Comparison of ENCODE assay signal across 8 mouse cellular contexts in genomic region chr9:69397760-69398452, GRCm38 (mm10). TPM values are rescaled to one million over a fixed set of nuclear protein-coding genes. Genes with fewer than 3 reads are reported as not detected.
DNase-seq lines count a peak whose midpoint lies in the region; ATAC-seq and TF ChIP-seq lines count a peak whose summit lies in the region.

Ice2 (plus strand) TSS chr9:69397906.

- peak; percentile 95 for ATAC-seq in lung, postnatal 0 days

- under 1% methylated on average over 53 of the region's 53 CpGs for WGBS in cerebellum, adult 2 months
- under 1% methylated on average over 53 of the region's 53 CpGs for WGBS in hindbrain, embryonic 10.5 days
- under 1% methylated on average over 53 of the region's 53 CpGs for WGBS in lung, postnatal 0 days

- no peak for TF ChIP-seq CTCF in cerebellum, adult 2 months (IDR thresholded peaks at IDR 0.05; ENCODE audit: borderline replicate concordance, insufficient read depth, low read depth, low read length)
- no peak for TF ChIP-seq CTCF in lung, postnatal 0 days (IDR thresholded peaks at IDR 0.05)

- H3K27me3 ChIP-seq in cerebellum, adult 2 months (ENCODE audit: control insufficient read depth, insufficient read depth, low read length), result no peaks in the 10 kb centered on the region
- H3K27me3 ChIP-seq in hindbrain, embryonic 10.5 days (ENCODE audit: insufficient read depth, poor library complexity, severe bottlenecking), result no peaks in the 10 kb centered on the region
- H3K27me3 ChIP-seq in lung, postnatal 0 days (replicated peaks; ENCODE audit: insufficient read depth, low read length), result no peaks in the 10 kb centered on the region

- H3K27ac ChIP-seq in cerebellum, adult 2 months (ENCODE audit: insufficient read depth, low read length), result peak within 1 kb of the TSS; percentile 65
- H3K27ac ChIP-seq in hindbrain, embryonic 10.5 days, result peak within 1 kb of the TSS; percentile 99
- H3K27ac ChIP-seq in lung, postnatal 0 days (ENCODE audit: low read length), result peak within 1 kb of the TSS; percentile 91

- no peaks in the 10 kb centered on the region for H3K9me3 ChIP-seq in hindbrain, embryonic 10.5 days
- no peaks in the 10 kb centered on the region for H3K9me3 ChIP-seq in lung, postnatal 0 days (ENCODE audit: low read length)

- DNase-seq in MEL-GATA-1-ER (ENCODE audit: extremely low read depth, low read depth), result peak; percentile 53
- peak; percentile 82 to 84 for DNase-seq in cerebellum, adult 2 months
- DNase-seq in forelimb bud, embryonic 11.5 days (ENCODE audit: low read depth, low spot score), result peak; percentile 86
- DNase-seq in hindbrain, embryonic 10.5 days (ENCODE audit: low spot score), result peak; percentile 83
- DNase-seq in layer of hippocampus, adult 9-11 months, result peak; percentile 64
- DNase-seq in lung, postnatal 0 days (ENCODE audit: low spot score), result peak; percentile 84
- peak; percentile 67 for DNase-seq in ovary, postnatal 14 days (ENCODE audit: low spot score)
- DNase-seq in thymus, postnatal 14 days, result peak; percentile 76

- peak; percentile 70; the same call in 1 of the 2 replicates for TF ChIP-seq POLR2A in cerebellum, adult 2 months (IDR thresholded peaks at IDR 0.05; ENCODE audit: borderline replicate concordance, insufficient read depth, low read length)

- H3K4me1 ChIP-seq in cerebellum, adult 2 months (ENCODE audit: control insufficient read depth, insufficient read depth, low read length), result no peaks in the 10 kb centered on the region
- peaks cover 15% of the 10 kb centered on the region for H3K4me1 ChIP-seq in hindbrain, embryonic 10.5 days (replicated peaks)
- H3K4me1 ChIP-seq in lung, postnatal 0 days (ENCODE audit: insufficient read depth, low read depth, low read length), result peaks cover 6% of the 10 kb centered on the region; the same call in 1 of the 2 replicates

- H3K4me2 ChIP-seq in lung, postnatal 0 days (replicated peaks; ENCODE audit: low read depth, low read length), result peak within 1 kb of the TSS; percentile 87

- H3K36me3 ChIP-seq in hindbrain, embryonic 10.5 days, result no peaks in the 10 kb centered on the region
- no peaks in the 10 kb centered on the region for H3K36me3 ChIP-seq in lung, postnatal 0 days (ENCODE audit: insufficient read depth, low read length)

- peak within 1 kb of the TSS; percentile 73 for H3K4me3 ChIP-seq in cerebellum, adult 2 months (replicated peaks; ENCODE audit: insufficient read depth, low read depth, low read length)
- peak within 1 kb of the TSS; percentile 87 for H3K4me3 ChIP-seq in hindbrain, embryonic 10.5 days
- peak within 1 kb of the TSS; percentile 90 for H3K4me3 ChIP-seq in lung, postnatal 0 days (ENCODE audit: low read depth, low read length)

- no peak for TF ChIP-seq EP300 in lung, postnatal 0 days (IDR thresholded peaks at IDR 0.05)

- H3K9ac ChIP-seq in lung, postnatal 0 days (replicated peaks; ENCODE audit: low read depth), result peak within 1 kb of the TSS; percentile 99

RNA-seq across cellular contexts. Expression of gene Ice2, which starts in this region (rescaled TPM):
- polyA plus RNA-seq in cerebellum, adult 2 months (2012; rRNA removed), result 8.4 and 8.7 TPM in 2 replicates
- polyA plus RNA-seq in hindbrain, embryonic 10.5 days (2016; fragmentation: Nextera tagmentation; extraction: Ambion mirVana), result 15.9 and 20.1 TPM in 2 replicates
- 7.3 and 8.1 TPM in 2 replicates for polyA plus RNA-seq in lung, postnatal 0 days (2015; fragmentation: Nextera tagmentation; extraction: Ambion mirVana)

Comparison
In these comparisons a context has a peak if more than half of its experiments do, and no peak if none do; other contexts are left out.
1. Peak in every context shown above with its lines: DNase-seq, ATAC-seq, H3K4me3 ChIP-seq and H3K27ac ChIP-seq.